Mouse (Mus musculus) gastrocnemius, postnatal 10 days (tissue): ENCODE results near the gene Gpr155. TPM values are rescaled to one million over a fixed set of nuclear protein-coding genes. Genes with fewer than 3 reads are reported as not detected.
A peak's percentile ranks its signal among the peaks of the same experiment; 100 is the strongest.

Source experiments
- DNase-seq: peaks from one replicate; pipeline ENCODE4 v3.0.0; 2021; ENCODE audit warnings: mixed read lengths
- long read RNA-seq, 2 experiments: library from polyadenylated mRNA; stranded (forward); transcript quantifications; one replicate each; pipeline ENCODE4 v2.0.0; 2021
- total RNA-seq, 2 experiments: library from RNA; stranded (reverse); gene quantifications; 2 replicates each; pipeline ENCODE4 v1.2.3; 2021

Gpr155 gene
- total RNA-seq = 10 to 100 TPM; 11.9 to 12.0 TPM
- long read RNA-seq, experiment 1, full-length matches to known transcripts = 9 of 22 reads
- long read RNA-seq, experiment 1, partial matches to known transcripts = 4 of 22 reads
- long read RNA-seq, experiment 1, other reads (novel, unspliced or antisense) = 9 of 22 reads
- long read RNA-seq, experiment 2, full-length matches to known transcripts = 6 of 10 reads
- long read RNA-seq, experiment 2, partial matches to known transcripts = 3 of 10 reads
- long read RNA-seq, experiment 2, other reads (novel, unspliced or antisense) = 1 of 10 reads

- peak; percentile 100 for DNase-seq
These were observed at the start of gene Gpr155 for GRCm38 (mm10) chr2:73386356-73387046. Gene Gpr155 (minus strand): TSS chr2:73386572.

DNA sequence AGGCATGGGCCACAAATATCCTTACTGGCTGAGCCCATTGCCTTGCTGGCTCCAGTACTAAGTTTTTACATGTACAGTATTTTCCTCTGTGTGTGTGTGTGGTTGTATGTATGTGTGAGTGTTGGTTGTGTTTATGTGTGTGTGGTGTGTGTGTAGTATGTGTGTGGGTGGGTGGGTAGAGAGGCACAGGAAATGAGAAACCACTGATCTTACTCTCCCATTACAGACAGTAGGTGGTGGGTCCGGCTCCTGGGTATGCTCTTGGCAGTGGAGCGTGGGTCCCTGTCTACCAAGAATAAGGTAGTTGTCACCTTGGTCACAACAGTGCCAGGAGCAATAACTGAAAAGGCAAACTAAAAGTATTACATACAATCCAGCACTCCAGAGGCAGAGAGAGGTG is 49.5 kb upstream of the Gpr155 start:
- DNase-seq = no peak

DNA sequence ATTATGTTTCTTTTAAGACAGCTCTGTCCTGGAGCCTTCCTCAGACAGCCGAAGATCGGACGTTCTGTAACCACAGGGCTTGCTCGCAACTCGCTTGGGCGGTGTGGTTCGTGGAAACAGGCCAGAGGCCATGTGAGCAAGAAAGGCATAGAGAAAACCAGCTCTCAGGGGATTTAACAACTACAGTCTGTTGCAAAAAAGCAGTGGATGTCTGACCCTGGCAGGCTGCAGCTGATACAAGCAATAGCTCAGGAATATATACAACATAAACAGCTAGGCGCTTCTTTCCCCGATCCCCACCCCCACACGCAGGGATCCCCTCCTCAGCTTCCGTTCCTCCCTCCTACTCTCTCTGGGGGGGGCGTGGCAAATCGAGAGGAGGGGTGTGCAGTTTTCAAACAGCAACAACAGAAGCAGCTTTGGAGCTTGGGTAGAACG is 45.6 kb upstream of the Gpr155 start:
- no peak for DNase-seq

GRCm38 (mm10) chr2:73428803-73429468 is 42.6 kb upstream of the Gpr155 start:
- no peak for DNase-seq

GRCm38 (mm10) chr2:73427293-73427692 is 40.9 kb upstream of the Gpr155 start:
- peak; percentile 26 for DNase-seq

DNA sequence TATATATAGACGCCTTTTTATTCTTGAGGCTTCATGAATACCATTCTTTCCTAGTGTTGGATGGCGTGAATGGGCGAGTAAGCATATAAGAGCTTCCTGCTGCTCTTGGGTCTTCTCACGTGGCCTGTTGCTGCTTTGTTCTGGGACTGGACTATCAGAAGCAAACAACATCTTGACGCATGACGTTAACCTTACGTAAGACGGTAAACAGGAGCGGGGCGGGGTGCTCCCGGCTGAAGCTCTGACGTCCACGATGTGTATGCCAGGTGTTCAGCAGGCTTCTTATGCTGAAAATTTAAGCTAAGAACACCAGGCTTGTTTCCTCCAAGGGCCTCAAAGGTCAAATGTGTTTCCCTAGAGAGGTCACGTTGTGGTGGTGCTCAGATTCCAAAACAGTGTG is 39.5 kb upstream of the Gpr155 start:
- DNase-seq = no peak

- no peak for DNase-seq
These were observed 33.4 kb upstream of the Gpr155 start for GRCm38 (mm10) chr2:73419730-73420129.

- DNase-seq = peak; percentile 28
These were observed 32.9 kb upstream of the Gpr155 start for GRCm38 (mm10) chr2:73419285-73419684.

GRCm38 (mm10) chr2:73415892-73416291 is 29.5 kb upstream of the Gpr155 start:
- no peak for DNase-seq

GRCm38 (mm10) chr2:73410076-73410475 is 23.7 kb upstream of the Gpr155 start:
- no peak for DNase-seq

DNA sequence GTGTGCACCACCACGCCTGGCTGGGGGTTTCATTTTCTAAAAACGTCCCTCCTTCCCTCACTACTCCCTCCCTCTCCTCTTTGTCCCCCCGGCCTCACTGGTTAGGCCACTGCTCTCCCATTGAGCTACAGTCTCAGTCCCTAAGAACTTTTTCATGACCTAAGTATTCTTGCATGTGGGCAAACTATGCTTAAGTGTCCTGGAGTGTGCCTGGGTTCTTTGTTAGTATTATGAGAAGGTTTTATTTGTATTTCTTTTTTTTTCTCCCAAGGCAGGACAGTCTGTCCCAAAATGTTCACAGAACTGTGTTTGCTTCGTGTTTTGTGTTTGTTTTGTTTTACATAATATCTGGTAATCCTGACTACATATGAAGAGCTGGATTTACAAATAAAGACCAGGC is 21.3 kb upstream of the Gpr155 start:
- DNase-seq = no peak

DNA sequence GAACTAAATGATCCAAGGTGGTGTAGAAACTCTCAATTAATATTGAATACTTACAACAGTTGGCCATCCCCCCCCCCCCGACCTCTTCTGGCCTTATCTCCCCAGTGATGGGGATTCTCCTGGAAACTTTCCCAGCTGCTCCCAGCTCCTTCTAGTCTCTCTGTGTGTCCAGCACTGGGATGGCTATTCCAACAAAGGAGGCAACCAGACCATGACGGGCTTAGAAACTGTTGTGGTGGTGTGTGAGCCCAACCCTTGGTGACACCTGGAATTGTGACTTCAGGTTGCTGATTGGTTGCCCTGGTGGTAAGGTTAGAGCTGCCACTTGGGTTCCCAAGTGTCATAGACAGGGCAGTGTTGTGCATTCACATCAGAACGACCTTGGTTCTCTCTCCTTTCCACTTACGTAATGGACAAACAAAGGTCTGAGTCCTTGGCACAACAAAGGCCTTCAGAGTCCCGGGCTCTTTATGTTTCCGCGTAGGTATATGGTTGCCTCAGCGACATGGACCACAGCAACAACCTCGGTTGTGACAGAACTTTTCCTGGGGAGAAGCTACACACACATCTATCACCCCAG is 20.1 kb upstream of the Gpr155 start:
- no peak for DNase-seq

DNA sequence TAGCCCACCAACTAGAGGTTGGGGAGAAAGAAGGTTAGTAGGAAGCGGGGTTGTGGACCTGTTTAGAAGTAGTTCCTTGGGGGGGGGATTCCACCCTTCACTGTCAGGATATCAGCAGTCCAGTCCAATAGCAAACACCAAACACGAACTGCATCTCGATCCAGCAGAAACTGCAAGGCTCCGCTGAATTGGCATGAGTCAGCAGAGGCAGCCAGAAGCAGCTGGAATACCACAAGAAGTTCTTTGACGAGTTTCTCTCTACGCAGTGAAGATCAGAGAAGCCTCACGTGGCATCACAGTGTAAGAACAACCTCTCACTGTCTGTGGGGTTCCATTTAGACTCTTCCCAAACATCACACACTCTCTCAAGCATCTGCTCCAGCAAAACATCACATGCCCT is 18.6 kb upstream of the Gpr155 start:
- DNase-seq = no peak

GRCm38 (mm10) chr2:73404442-73404841 is 18.1 kb upstream of the Gpr155 start:
- no peak for DNase-seq

- no peak for DNase-seq
These were observed 17.1 kb upstream of the Gpr155 start for GRCm38 (mm10) chr2:73403385-73404013.

GRCm38 (mm10) chr2:73401689-73402088 is 15.3 kb upstream of the Gpr155 start:
- DNase-seq = no peak

DNA sequence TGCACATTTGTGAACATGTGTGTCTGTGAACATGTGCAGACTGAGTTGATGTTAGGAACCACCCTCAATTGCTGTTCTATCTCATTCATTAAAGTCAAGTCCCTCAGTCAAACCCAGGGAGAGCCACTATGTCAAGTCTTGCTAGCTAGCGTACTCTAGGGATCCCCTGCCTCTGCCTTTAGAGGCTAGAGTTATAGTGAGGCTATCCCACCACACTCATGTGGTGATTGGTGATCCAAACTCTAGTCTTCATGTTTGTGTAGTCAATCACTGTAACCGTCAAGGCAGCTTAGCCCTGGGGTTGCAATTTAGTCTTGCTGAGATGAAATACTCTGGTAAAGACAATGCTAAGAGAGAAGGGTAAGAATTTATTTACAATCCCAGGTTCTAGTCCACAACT is 11.1 kb upstream of the Gpr155 start:
- no peak for DNase-seq

- DNase-seq = no peak
These were observed 10.5 kb upstream of the Gpr155 start for GRCm38 (mm10) chr2:73396828-73397325.

- DNase-seq = no peak
These were observed 9.1 kb upstream of the Gpr155 start for GRCm38 (mm10) chr2:73395516-73395915.

GRCm38 (mm10) chr2:73394476-73394875 is 8.1 kb upstream of the Gpr155 start:
- DNase-seq = no peak

- DNase-seq = no peak
These were observed 6.4 kb upstream of the Gpr155 start for GRCm38 (mm10) chr2:73392772-73393171.

DNA sequence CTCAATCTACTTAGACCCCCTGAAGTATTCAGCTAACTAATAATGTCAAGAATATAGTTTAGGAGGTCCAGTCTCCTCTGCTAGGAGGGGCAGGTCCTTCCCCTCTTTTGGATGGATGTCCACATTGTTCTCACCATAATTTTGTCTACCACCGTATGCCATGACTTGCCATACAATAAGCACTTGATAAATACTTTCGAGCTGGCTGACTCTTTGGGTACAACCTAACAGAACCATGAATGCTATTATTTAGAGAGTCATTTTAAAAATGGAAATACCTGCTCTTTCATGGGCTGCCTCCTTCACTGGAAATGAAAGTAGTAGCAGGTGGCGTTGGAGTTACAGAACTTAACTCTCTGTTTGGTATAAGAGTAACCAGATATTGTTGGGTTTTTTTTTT is 3.6 kb upstream of the Gpr155 start:
- DNase-seq = no peak
